Mouse (Mus musculus): ENCODE data around the gene Ttc28. TPM values are rescaled to one million over a fixed set of nuclear protein-coding genes. Genes with fewer than 3 reads are reported as not detected.

The Ttc28 gene
- polyA plus RNA-seq, 1 experiment from 2014 or later, result 0.95 TPM

DNA sequence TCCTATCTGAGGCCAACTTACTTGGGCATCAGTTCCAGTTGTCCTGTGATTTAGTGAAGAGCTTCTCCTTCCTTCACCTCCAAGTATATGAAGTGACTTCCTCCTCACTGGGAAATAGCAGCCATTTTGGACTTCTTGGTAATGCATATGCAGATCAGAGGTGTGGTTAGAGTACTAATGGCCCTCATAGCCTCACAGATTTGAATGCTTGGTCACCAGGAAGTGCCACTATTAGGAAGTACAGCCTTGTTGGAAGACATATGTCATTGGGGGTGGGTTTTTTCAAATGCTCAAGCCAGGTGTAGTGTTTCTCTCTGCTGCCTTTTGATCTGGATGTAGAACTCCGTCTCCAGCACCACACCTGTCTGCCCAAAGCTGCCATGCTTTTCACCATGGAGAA lies 10.3 kb downstream of the Ttc28 start:
- peaks cover 13% of the 10 kb centered on the region for H3K36me3 ChIP-seq
- 68% methylated on average over 1 of the region's 1 CpGs for WGBS (ENCODE audit: insufficient replicate concordance)
- no peak overlapping the region for H3K4me2 ChIP-seq
- no peak overlapping the region for H3K9ac ChIP-seq
- H3K27me3 ChIP-seq, result no peaks in the 10 kb centered on the region
- H3K9me3 ChIP-seq (replicated peaks), result no peaks in the 10 kb centered on the region
- ATAC-seq (ENCODE audit: low read depth), result no peak
- H3K27ac ChIP-seq, result no peak overlapping the region
- no peak overlapping the region for H3K4me3 ChIP-seq (replicated peaks)
- no peak for DNase-seq
- H3K4me1 ChIP-seq (replicated peaks), result no peaks in the 10 kb centered on the region

DNA sequence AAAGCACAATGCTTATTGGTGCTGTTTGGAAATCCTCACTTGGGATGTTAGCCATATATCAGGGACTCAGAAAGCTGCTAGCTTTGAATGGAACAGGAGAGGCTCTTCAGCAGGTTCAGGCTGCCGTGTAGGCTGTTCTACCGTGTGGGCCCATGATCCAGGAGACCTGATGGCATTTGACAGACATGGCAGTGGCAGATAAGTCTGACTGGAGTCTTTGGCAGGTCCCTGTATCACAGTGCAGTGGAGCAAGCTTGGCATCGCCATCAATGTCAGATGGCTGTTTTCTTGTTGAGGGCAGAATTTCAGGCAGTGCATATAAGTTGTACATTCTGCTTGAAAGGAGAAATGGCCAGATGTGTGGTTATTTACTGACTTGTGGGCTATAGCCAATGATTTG lies 11.0 kb downstream of the Ttc28 start:
- Histone ChIP-seq H3K4me2 (no peak overlapping the region), H3K4me3 (replicated peaks) (no peak overlapping the region), H3K36me3 (peaks cover 11% of the 10 kb centered on the region), H3K9me3 (replicated peaks) (no peaks in the 10 kb centered on the region), H3K27ac (no peak overlapping the region), H3K4me1 (replicated peaks) (no peaks in the 10 kb centered on the region), H3K27me3 (no peaks in the 10 kb centered on the region), H3K9ac (no peak overlapping the region)
- DNase-seq (no peak), ATAC-seq (ENCODE audit: low read depth) (no peak)
- 75% methylated on average over 3 of the region's 3 CpGs for WGBS (ENCODE audit: insufficient replicate concordance)

DNA sequence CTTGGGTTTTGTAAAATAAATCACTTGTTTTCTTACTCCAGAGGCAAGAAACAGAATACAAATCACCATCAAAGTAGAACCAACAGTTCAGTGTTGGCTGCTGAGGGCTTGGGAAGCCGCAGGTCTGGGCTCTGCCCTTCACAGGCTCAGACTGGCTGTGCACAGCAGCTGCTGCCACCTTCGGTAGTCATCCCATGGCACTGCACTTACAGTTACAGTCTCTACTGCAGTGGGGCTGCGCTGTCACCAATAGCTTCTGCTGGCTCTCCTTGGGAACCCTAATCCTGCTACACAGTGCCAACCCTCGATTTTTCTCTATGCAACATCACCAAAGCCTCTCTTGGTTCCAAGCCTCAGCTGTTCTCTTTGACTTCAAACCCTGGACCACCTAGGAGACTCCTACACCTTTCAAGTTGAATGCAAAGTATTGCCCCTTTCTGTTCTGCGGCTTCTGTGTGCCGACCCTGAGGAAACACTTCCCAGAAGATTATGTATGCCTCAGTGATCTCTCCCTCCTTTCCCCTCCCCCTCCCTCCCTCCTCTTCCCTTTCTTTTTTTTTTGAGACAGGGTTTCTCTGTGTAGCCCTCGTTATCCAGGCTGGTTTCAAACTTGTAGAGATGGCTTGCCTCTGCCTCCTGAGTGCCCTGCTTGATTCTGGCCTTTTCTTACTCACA lies 17.6 kb downstream of the Ttc28 start:
- WGBS (ENCODE audit: insufficient replicate concordance), result 60% methylated on average over 7 of the region's 7 CpGs
- ATAC-seq (ENCODE audit: low read depth) (no peak), DNase-seq (no peak)
- Histone ChIP-seq H3K4me2 (no peak overlapping the region), H3K9me3 (replicated peaks) (no peaks in the 10 kb centered on the region), H3K4me1 (replicated peaks) (no peaks in the 10 kb centered on the region), H3K27ac (no peak overlapping the region), H3K4me3 (replicated peaks) (no peak overlapping the region), H3K9ac (no peak overlapping the region), H3K36me3 (peaks cover 9% of the 10 kb centered on the region), H3K27me3 (no peaks in the 10 kb centered on the region)

DNA sequence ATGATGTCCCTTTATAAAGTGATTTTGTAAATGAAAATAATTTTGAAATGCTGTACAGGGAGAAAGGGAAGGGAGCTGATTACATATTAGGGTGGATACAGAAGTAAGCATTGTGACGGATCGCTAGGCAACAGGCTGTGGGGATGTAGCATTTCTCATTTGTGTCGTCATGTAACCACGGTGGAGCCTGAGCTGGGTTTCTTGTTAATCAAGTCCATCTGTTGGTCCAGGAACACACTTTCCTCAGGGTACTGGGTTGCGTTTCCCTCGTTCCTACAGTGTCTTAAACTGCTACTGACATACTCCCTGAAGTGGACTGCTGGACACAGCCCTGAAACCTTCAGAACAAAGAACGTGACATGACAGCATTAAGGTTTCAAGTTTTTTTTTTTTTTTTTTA lies 18.6 kb downstream of the Ttc28 start:
- WGBS (ENCODE audit: insufficient replicate concordance), result 70% methylated on average over 7 of the region's 7 CpGs
- no peak overlapping the region for H3K27ac ChIP-seq
- DNase-seq (no peak), ATAC-seq (ENCODE audit: low read depth) (no peak)
- H3K36me3 ChIP-seq, result peaks cover 9% of the 10 kb centered on the region
- H3K4me1 ChIP-seq (replicated peaks), result no peaks in the 10 kb centered on the region
- no peaks in the 10 kb centered on the region for H3K27me3 ChIP-seq
- no peak overlapping the region for H3K4me3 ChIP-seq (replicated peaks)
- no peak overlapping the region for H3K4me2 ChIP-seq
- H3K9ac ChIP-seq, result no peak overlapping the region
- no peaks in the 10 kb centered on the region for H3K9me3 ChIP-seq (replicated peaks)

DNA sequence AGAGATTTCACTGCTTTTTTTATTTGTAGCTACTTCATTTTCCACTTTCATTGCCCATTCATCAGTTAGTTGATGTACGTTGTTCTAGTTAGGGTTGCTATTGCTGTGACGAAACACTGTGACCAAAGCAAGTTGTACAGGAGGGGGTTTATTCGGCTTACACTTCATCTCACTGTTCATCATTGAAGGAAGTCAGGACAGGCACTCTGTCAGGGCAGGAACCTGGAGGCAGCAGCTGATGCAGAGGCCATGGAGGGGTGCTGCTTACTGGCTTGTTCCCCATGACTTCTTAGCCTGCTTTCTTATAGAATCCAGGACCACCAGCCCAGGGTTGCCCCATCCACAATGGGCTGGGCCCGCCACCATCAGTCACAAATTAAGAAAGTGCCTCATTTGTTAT lies 19.2 kb downstream of the Ttc28 start:
- Histone ChIP-seq H3K27me3 (no peaks in the 10 kb centered on the region), H3K36me3 (peaks cover 7% of the 10 kb centered on the region), H3K4me1 (replicated peaks) (no peaks in the 10 kb centered on the region), H3K9me3 (replicated peaks) (no peaks in the 10 kb centered on the region), H3K4me3 (replicated peaks) (no peak overlapping the region), H3K27ac (no peak overlapping the region), H3K4me2 (no peak overlapping the region), H3K9ac (no peak overlapping the region)
- 80% methylated on average over 4 of the region's 4 CpGs for WGBS (ENCODE audit: insufficient replicate concordance)
- DNase-seq, result no peak
- ATAC-seq (ENCODE audit: low read depth), result no peak

DNA sequence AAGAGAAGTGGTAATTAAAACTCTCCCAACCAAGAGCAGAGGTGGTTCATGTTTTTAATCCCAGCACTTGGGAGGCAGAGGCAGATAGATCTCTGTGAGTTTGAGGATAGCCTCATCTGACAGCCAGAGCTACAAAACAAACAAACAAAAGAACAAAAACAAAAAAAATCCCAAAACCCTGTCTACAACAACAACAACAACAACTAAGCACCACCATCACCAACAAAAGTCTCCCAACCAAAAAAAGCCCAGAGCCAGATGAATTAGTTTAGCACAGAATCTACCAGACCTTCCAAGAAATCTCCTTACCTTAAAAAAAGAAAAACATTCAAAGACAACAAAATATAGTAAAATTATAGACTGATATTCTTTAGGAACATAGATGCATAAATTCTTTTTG lies 20.7 kb downstream of the Ttc28 start:
- H3K4me1 ChIP-seq (replicated peaks), result no peaks in the 10 kb centered on the region
- H3K9me3 ChIP-seq (replicated peaks), result no peaks in the 10 kb centered on the region
- no peak overlapping the region for H3K27ac ChIP-seq

DNA sequence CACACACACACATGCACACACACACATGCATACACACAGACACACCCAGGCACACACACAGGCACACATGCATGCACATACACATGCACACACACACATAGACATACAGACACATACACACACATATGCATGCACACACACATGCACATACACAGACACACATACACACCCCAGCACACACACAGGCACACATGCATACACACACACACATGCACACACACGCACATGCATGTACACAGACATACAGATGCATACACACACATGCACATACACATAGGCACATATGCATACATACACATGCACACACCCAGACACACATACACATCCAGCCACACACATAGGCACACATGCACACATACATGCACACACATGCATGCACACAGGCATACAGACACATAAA lies 27.1 kb downstream of the Ttc28 start:
- Histone ChIP-seq H3K9me3 (replicated peaks) (no peaks in the 10 kb centered on the region), H3K4me3 (replicated peaks) (no peak overlapping the region), H3K9ac (no peak overlapping the region), H3K27ac (no peak overlapping the region), H3K4me1 (replicated peaks) (peaks cover 9% of the 10 kb centered on the region), H3K36me3 (no peaks in the 10 kb centered on the region), H3K4me2 (no peak overlapping the region), H3K27me3 (no peaks in the 10 kb centered on the region)
- DNase-seq (no peak), ATAC-seq (ENCODE audit: low read depth) (no peak)
- WGBS (ENCODE audit: insufficient replicate concordance), result 84% methylated on average over 1 of the region's 1 CpGs

More for the DNA sequence above, 20.7 kb downstream of the Ttc28 start:
- DNase-seq, result no peak
- no peaks in the 10 kb centered on the region for H3K36me3 ChIP-seq
- no peak overlapping the region for H3K4me3 ChIP-seq (replicated peaks)
- ATAC-seq (ENCODE audit: low read depth), result no peak
- no peak overlapping the region for H3K4me2 ChIP-seq
- no peak overlapping the region for H3K9ac ChIP-seq
- no peaks in the 10 kb centered on the region for H3K27me3 ChIP-seq

DNA sequence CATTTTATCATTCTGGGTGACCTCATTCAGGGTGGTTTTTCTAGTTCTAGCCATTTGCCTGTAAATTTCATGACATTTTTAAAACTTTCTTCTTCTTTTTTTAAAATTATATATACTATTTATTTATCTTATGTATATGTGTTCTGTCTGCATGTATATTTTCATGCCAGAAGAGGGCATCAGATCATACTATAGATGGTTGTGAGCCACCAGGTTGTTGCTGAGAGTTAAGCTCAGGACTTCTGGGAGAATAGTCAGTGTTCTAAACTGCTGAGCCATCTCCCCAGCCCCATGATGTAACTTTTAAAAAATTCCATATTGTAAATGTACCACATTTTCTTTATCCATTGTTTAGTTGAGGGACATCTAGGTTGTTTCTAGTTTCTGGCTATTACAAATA lies 29.3 kb downstream of the Ttc28 start:
- DNase-seq, result no peak
- Histone ChIP-seq H3K9me3 (replicated peaks) (no peaks in the 10 kb centered on the region), H3K27ac (no peak overlapping the region), H3K27me3 (no peaks in the 10 kb centered on the region), H3K4me3 (replicated peaks) (no peak overlapping the region), H3K9ac (no peak overlapping the region), H3K36me3 (no peaks in the 10 kb centered on the region), H3K4me2 (no peak overlapping the region), H3K4me1 (replicated peaks) (peaks cover 9% of the 10 kb centered on the region)
- no peak for ATAC-seq (ENCODE audit: low read depth)

DNA sequence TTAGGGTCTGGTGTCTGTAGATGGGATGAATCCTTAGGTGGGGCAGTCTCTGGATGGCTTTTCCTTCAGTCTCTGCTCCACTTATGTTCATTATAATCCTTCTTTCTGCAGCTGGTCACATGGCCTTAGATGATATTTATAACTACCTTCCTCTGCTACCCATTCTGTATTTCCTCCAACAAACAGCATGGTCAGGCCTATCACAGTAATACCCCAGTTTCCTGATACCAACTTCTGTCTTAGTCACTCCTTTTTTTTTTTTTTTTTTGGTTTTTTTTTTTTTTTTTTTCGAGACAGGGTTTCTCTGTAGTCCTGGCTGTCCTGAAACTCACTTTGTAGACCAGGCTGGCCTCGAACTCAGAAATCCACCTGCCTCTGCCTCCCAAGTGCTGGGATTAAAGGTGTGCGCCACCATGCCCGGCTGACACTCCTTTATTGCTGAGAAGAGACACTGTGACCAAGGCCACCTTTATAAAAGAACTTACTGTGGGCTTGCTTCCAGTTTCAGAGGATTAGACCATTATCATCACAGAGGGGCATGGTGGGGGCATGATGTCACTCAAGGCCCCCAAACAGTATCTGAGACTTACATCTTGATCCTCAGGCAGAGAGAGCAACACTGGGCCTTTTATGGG lies 30.5 kb downstream of the Ttc28 start:
- Histone ChIP-seq H3K36me3 (no peaks in the 10 kb centered on the region), H3K4me1 (replicated peaks) (peaks cover 9% of the 10 kb centered on the region), H3K4me2 (no peak overlapping the region), H3K27me3 (no peaks in the 10 kb centered on the region), H3K9ac (no peak overlapping the region), H3K4me3 (replicated peaks) (no peak overlapping the region), H3K27ac (no peak overlapping the region), H3K9me3 (replicated peaks) (no peaks in the 10 kb centered on the region)
- WGBS (ENCODE audit: insufficient replicate concordance), result 61% methylated on average over 4 of the region's 4 CpGs
- DNase-seq (no peak), ATAC-seq (ENCODE audit: low read depth) (no peak)

DNA sequence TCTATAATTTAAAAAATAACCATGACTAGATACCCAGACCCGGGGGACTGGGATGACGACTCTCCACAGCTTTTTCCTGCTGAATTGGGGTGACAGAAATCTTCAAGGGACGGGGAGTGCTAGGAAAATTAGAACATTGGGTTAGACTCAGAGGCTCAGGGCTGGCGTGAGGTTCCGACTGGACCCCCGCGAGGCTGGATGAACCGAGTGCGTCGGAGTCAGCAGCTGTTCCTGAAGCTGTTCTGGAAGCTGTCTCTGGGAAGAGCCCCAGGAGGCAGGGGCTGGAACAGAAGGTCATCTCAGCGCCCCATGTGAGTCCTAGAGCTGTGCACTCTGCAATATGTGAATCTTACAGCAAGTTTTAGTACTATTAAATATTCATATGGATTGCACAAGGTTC lies 35.3 kb downstream of the Ttc28 start:
- Histone ChIP-seq H3K4me1 (replicated peaks) (peaks cover 3% of the 10 kb centered on the region; the same call in 1 of the 2 replicates), H3K36me3 (no peaks in the 10 kb centered on the region), H3K9me3 (replicated peaks) (no peaks in the 10 kb centered on the region), H3K27me3 (no peaks in the 10 kb centered on the region), H3K9ac (no peak overlapping the region), H3K4me2 (no peak overlapping the region), H3K27ac (no peak overlapping the region), H3K4me3 (replicated peaks) (no peak overlapping the region)
- ATAC-seq (ENCODE audit: low read depth) (no peak), DNase-seq (no peak)
- WGBS (ENCODE audit: insufficient replicate concordance), result 80% methylated on average over 11 of the region's 11 CpGs

DNA sequence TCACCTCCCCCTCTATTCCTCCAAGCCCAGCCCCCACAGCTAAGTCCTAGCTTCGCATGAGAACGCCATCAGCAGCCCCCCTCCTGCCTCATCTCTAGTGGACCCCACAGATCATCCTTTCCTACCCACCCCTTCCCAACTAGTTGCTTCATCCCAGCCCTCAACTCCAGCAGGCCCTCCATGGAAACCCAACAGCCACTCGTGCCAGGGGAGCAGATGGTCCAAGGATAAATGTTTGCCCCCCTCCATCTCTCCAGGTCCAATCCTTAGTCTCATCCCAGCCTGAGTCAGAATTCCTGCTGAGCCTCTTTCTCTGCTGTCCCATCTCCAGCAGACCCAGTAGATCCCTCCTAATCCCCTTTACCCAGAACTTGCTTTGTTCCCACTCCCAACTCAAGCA lies 36.6 kb downstream of the Ttc28 start:
- H3K9me3 ChIP-seq (replicated peaks), result no peaks in the 10 kb centered on the region
- no peak overlapping the region for H3K4me3 ChIP-seq (replicated peaks)
- no peak for ATAC-seq (ENCODE audit: low read depth)
- H3K4me1 ChIP-seq (replicated peaks), result no peaks in the 10 kb centered on the region
- no peak overlapping the region for H3K9ac ChIP-seq
- H3K36me3 ChIP-seq, result no peaks in the 10 kb centered on the region
- DNase-seq, result no peak
- no peak overlapping the region for H3K27ac ChIP-seq
- no peak overlapping the region for H3K4me2 ChIP-seq
- no peaks in the 10 kb centered on the region for H3K27me3 ChIP-seq
- WGBS (ENCODE audit: insufficient replicate concordance), result 60% methylated on average over 3 of the region's 3 CpGs

DNA sequence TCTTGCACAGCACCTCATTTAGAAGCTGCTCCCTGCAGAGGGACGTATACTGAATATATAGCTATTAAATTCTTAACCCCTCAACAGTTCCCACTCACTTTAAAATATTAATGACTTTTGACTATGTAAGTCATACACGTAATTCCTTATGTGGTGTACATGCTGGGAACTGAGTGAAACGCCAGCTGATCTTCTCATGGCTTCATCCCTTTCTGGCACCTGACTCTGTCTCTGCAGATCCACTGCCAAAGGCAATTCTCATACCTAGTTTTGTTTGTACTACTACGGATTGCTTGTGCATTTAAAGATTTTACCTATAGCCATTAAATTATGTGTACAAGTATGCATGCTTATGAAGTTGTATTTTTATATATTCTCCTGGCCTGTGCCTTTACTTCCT lies 39.9 kb downstream of the Ttc28 start:
- 70% methylated on average over 4 of the region's 4 CpGs for WGBS (ENCODE audit: insufficient replicate concordance)
- no peak for ATAC-seq (ENCODE audit: low read depth)
- no peaks in the 10 kb centered on the region for H3K9me3 ChIP-seq (replicated peaks)
- no peak overlapping the region for H3K27ac ChIP-seq
- no peak overlapping the region for H3K9ac ChIP-seq
- no peak overlapping the region for H3K4me2 ChIP-seq
- H3K36me3 ChIP-seq, result no peaks in the 10 kb centered on the region
- no peaks in the 10 kb centered on the region for H3K27me3 ChIP-seq
- H3K4me3 ChIP-seq (replicated peaks), result no peak overlapping the region
- DNase-seq, result no peak
- H3K4me1 ChIP-seq (replicated peaks), result no peaks in the 10 kb centered on the region
